Mouse (Mus musculus) retina, postnatal 1 day (tissue): ENCODE data around the gene Fzd1.

Experiments
- DNase-seq: peaks from one replicate; pipeline ENCODE4 v3.0.0-alpha.2; 2012

Fzd1 gene

GRCm38 (mm10) chr5:4742722-4743121 lies 15.1 kb downstream of the Fzd1 start:
- DNase-seq, result no peak

GRCm38 (mm10) chr5:4737013-4737412 lies 20.8 kb downstream of the Fzd1 start:
- DNase-seq, result no peak

- DNase-seq, result no peak
Observed at GRCm38 (mm10) chr5:4735461-4735860, 22.4 kb downstream of the Fzd1 start.

GRCm38 (mm10) chr5:4733239-4733638 lies 24.6 kb downstream of the Fzd1 start:
- DNase-seq, result no peak

- no peak for DNase-seq
Observed at GRCm38 (mm10) chr5:4732241-4733229, 25.3 kb downstream of the Fzd1 start.

GRCm38 (mm10) chr5:4731743-4732215 lies 26.1 kb downstream of the Fzd1 start:
- no peak for DNase-seq

- no peak for DNase-seq
Observed at GRCm38 (mm10) chr5:4731064-4731463, 26.8 kb downstream of the Fzd1 start.
